Mouse (Mus musculus): ENCODE data around the gene Adamtsl5.

Gene Adamtsl5

GRCm38 (mm10) chr10:80321014-80321669 is 27.1 kb downstream of the Adamtsl5 start:
- DNase-seq (ENCODE audit: low read depth, low spot score), result peak; percentile 61

GRCm38 (mm10) chr10:80320340-80320760 is 27.9 kb downstream of the Adamtsl5 start, which contains the start of gene 2310011J03Rik:
Gene 2310011J03Rik, minus strand, starts transcription at chr10:80320537.
- DNase-seq (ENCODE audit: low read depth, low spot score), result peak; percentile 93

- no peak for DNase-seq (ENCODE audit: low read depth, low spot score)
Observed at GRCm38 (mm10) chr10:80317011-80317410, 31.2 kb downstream of the Adamtsl5 start.

GRCm38 (mm10) chr10:80316359-80316781 is 31.8 kb downstream of the Adamtsl5 start:
- no peak for DNase-seq (ENCODE audit: low read depth, low spot score)

GRCm38 (mm10) chr10:80315315-80315714 is 32.9 kb downstream of the Adamtsl5 start:
- DNase-seq (ENCODE audit: low read depth, low spot score), result no peak

- DNase-seq (ENCODE audit: low read depth, low spot score), result no peak
Observed at GRCm38 (mm10) chr10:80314494-80315001, 33.7 kb downstream of the Adamtsl5 start.

GRCm38 (mm10) chr10:80313627-80314201 is 34.5 kb downstream of the Adamtsl5 start:
- DNase-seq (ENCODE audit: low read depth, low spot score), result no peak

- DNase-seq (ENCODE audit: low read depth, low spot score), result no peak
Observed at GRCm38 (mm10) chr10:80312586-80313504, 35.4 kb downstream of the Adamtsl5 start.

GRCm38 (mm10) chr10:80311560-80311959 is 36.7 kb downstream of the Adamtsl5 start:
- DNase-seq (ENCODE audit: low read depth, low spot score), result no peak

GRCm38 (mm10) chr10:80304862-80305261 is 43.4 kb downstream of the Adamtsl5 start:
- DNase-seq (ENCODE audit: low read depth, low spot score), result peak; percentile 68

- no peak for DNase-seq (ENCODE audit: low read depth, low spot score)
Observed at GRCm38 (mm10) chr10:80304458-80304857, 43.8 kb downstream of the Adamtsl5 start.

- no peak for DNase-seq (ENCODE audit: low read depth, low spot score)
Observed at GRCm38 (mm10) chr10:80302471-80302881, 45.7 kb downstream of the Adamtsl5 start.

GRCm38 (mm10) chr10:80302082-80302355 is 46.2 kb downstream of the Adamtsl5 start:
- no peak for DNase-seq (ENCODE audit: low read depth, low spot score)

GRCm38 (mm10) chr10:80301256-80302081 is 46.7 kb downstream of the Adamtsl5 start:
- no peak for DNase-seq (ENCODE audit: low read depth, low spot score)

GRCm38 (mm10) chr10:80300672-80301181 is 47.5 kb downstream of the Adamtsl5 start:
- no peak for DNase-seq (ENCODE audit: low read depth, low spot score)

- DNase-seq (ENCODE audit: low read depth, low spot score), result no peak
Observed at GRCm38 (mm10) chr10:80299824-80300223, 48.4 kb downstream of the Adamtsl5 start.

GRCm38 (mm10) chr10:80299301-80299700 is 48.9 kb downstream of the Adamtsl5 start:
- DNase-seq (ENCODE audit: low read depth, low spot score), result no peak

GRCm38 (mm10) chr10:80298571-80299281 is 49.5 kb downstream of the Adamtsl5 start:
- DNase-seq (ENCODE audit: low read depth, low spot score), result no peak

- DNase-seq (ENCODE audit: low read depth, low spot score), result no peak
Observed at GRCm38 (mm10) chr10:80297526-80298133, 50.6 kb downstream of the Adamtsl5 start.

- no peak for DNase-seq (ENCODE audit: low read depth, low spot score)
Observed at GRCm38 (mm10) chr10:80296824-80297223, 51.4 kb downstream of the Adamtsl5 start.
